Mouse (Mus musculus) erythroblast, embryonic 14.5 days (primary cell): Measurements from ENCODE around the gene Prr22.

Experiments used
- GATA1 ChIP-seq: IDR thresholded peaks from 2 replicates; pipeline ENCODE4 v1.6.1; 2012; ENCODE audit warnings: low read length, inconsistent platforms, mixed read lengths
- TAL1 ChIP-seq: IDR thresholded peaks from 3 replicates; pipeline ENCODE4 v1.6.1; 2012; ENCODE audit warnings: low read length, inconsistent platforms, mixed read lengths

DNA sequence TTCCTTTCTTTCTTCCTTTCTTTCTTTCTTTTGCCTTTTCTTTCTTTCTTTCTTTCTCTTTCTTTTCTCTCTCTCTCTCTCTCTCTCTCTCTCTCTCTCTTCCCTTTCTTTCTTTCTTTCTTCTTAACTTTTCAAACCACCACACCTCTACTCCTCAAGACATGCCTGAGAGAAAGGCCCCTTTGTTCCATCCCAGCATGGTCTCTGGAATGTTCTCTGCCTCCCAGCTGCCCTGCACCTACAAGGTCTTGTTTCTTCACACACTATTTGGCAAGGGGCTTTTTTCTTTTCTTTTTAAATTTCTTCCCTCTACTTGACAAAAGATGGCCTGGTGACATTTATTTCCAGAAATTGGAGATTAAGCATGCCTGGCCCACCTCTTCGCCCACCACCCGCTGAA lies 40.4 kb upstream of the Prr22 start:
- no peak for TF ChIP-seq GATA1
- TF ChIP-seq TAL1: no peak
